11 mouse cellular contexts compared by ENCODE assay signal in genomic region chr9:32495643-32495997, GRCm38 (mm10). TPM values are rescaled to one million over a fixed set of nuclear protein-coding genes. Genes with fewer than 3 reads are reported as not detected.
DNase-seq lines count a peak whose midpoint lies in the region; ATAC-seq lines count a peak whose summit lies in the region.
"Had no signal": no experiment of that assay in that cellular context is flagged by ENCODE, and none has a peak within 500 bp of the region (broad histone marks: within the 10 kb centered on the region; RNA-seq: fewer than 3 reads in every experiment).

No protein-coding gene starts in this region.

- intact Hi-C loops in heart, postnatal 36 days (cut with DNase I), result loop anchor here (5.0 kb wide), 1 partner anchor 33 kb away; no protein-coding TSS in a partner anchor

- no peaks in the 10 kb centered on the region for H3K27me3 ChIP-seq in heart, embryonic 11.5 days (ENCODE audit: control insufficient read depth, insufficient read depth, low read length)
- H3K27me3 ChIP-seq in neural tube, embryonic 12.5 days (replicated peaks), result no peaks in the 10 kb centered on the region
- no peaks in the 10 kb centered on the region; the same call in 1 of the 2 replicates for H3K27me3 ChIP-seq in neural tube, embryonic 15.5 days (replicated peaks)
- H3K27me3 ChIP-seq in liver, embryonic 13.5 days, result no peaks in the 10 kb centered on the region

- H3K4me2 ChIP-seq in heart, embryonic 11.5 days, result peak overlapping the region; percentile 21; the same call in 1 of the 2 replicates
- peak overlapping the region; percentile 24; the same call in 1 of the 2 replicates for H3K4me2 ChIP-seq in neural tube, embryonic 12.5 days (replicated peaks)
- no peak overlapping the region for H3K4me2 ChIP-seq in neural tube, embryonic 15.5 days
- peak overlapping the region; percentile 24; the same call in 1 of the 2 replicates for H3K4me2 ChIP-seq in liver, embryonic 13.5 days

- H3K36me3 ChIP-seq in heart, embryonic 11.5 days (ENCODE audit: control insufficient read depth, insufficient read depth, low read length), result no peaks in the 10 kb centered on the region
- no peaks in the 10 kb centered on the region for H3K36me3 ChIP-seq in neural tube, embryonic 12.5 days
- H3K36me3 ChIP-seq in neural tube, embryonic 15.5 days, result no peaks in the 10 kb centered on the region
- H3K36me3 ChIP-seq in liver, embryonic 13.5 days, result no peaks in the 10 kb centered on the region

- 16% methylated on average over 7 of the region's 7 CpGs for WGBS in heart, embryonic 11.5 days (ENCODE audit: insufficient replicate concordance)
- 34% methylated on average over 7 of the region's 7 CpGs for WGBS in neural tube, embryonic 12.5 days
- WGBS in neural tube, embryonic 15.5 days, result 33% methylated on average over 7 of the region's 7 CpGs
- WGBS in liver, embryonic 13.5 days (ENCODE audit: insufficient replicate concordance), result 13% methylated on average over 7 of the region's 7 CpGs

- H3K4me3 ChIP-seq in heart, embryonic 11.5 days (ENCODE audit: low read depth, low read length), result no peak overlapping the region
- H3K4me3 ChIP-seq in neural tube, embryonic 12.5 days, result no peak overlapping the region
- no peak overlapping the region for H3K4me3 ChIP-seq in neural tube, embryonic 15.5 days (replicated peaks)
- H3K4me3 ChIP-seq in liver, embryonic 13.5 days (replicated peaks), result no peak overlapping the region
- H3K4me3 ChIP-seq: heart, adult 2 months had no signal

- no peaks in the 10 kb centered on the region for H3K9me3 ChIP-seq in heart, embryonic 11.5 days (replicated peaks; ENCODE audit: control insufficient read depth, low read length)
- H3K9me3 ChIP-seq in neural tube, embryonic 12.5 days, result no peaks in the 10 kb centered on the region
- H3K9me3 ChIP-seq in neural tube, embryonic 15.5 days (replicated peaks), result no peaks in the 10 kb centered on the region
- no peaks in the 10 kb centered on the region for H3K9me3 ChIP-seq in liver, embryonic 13.5 days (replicated peaks)

- no peak for DNase-seq in heart, postnatal 36 days
- no peak for DNase-seq in liver, embryonic 13.5 days
- no peak for DNase-seq in layer of hippocampus, postnatal 10 days (ENCODE audit: low spot score in 2 of 2)
- DNase-seq in kidney, adult 11 months, result no peak
- no peak for DNase-seq in urinary bladder, postnatal 10 days (ENCODE audit: low spot score)
- DNase-seq: cerebellum, adult 11-12 months; heart, adult 2 months; lung, postnatal 14 days had no signal

- H3K27ac ChIP-seq in heart, embryonic 11.5 days (ENCODE audit: low read depth, low read length), result peak overlapping the region; percentile 7; the same call in 1 of the 2 replicates
- H3K27ac ChIP-seq in neural tube, embryonic 12.5 days, result peak overlapping the region; percentile 8; the same call in 1 of the 2 replicates
- H3K27ac ChIP-seq in neural tube, embryonic 15.5 days (replicated peaks), result no peak overlapping the region
- no peak overlapping the region for H3K27ac ChIP-seq in liver, embryonic 13.5 days
- H3K27ac ChIP-seq: heart, adult 2 months had no signal

- no peak for ATAC-seq in heart, embryonic 11.5 days (replicated peaks; ENCODE audit: insufficient number of reproducible peaks, low FRiP score, low TSS enrichment)
- no peak for ATAC-seq in neural tube, embryonic 12.5 days (ENCODE audit: low FRiP score, low read depth)
- ATAC-seq in neural tube, embryonic 15.5 days (ENCODE audit: low FRiP score), result no peak
- peak; percentile 64 for ATAC-seq in liver, embryonic 13.5 days (ENCODE audit: low read depth)

- H3K4me1 ChIP-seq in heart, embryonic 11.5 days (ENCODE audit: control insufficient read depth, insufficient read depth, low read length), result 0 out of 2 replicates have a peak, but pooled peaks cover 7% of the 10 kb centered on the region
- peaks cover 10% of the 10 kb centered on the region; the same call in 1 of the 2 replicates for H3K4me1 ChIP-seq in neural tube, embryonic 12.5 days
- H3K4me1 ChIP-seq in neural tube, embryonic 15.5 days, result peaks cover 13% of the 10 kb centered on the region
- H3K4me1 ChIP-seq in liver, embryonic 13.5 days (replicated peaks), result peaks cover 26% of the 10 kb centered on the region

- H3K9ac ChIP-seq in heart, embryonic 11.5 days (ENCODE audit: low read depth, low read length), result no peak overlapping the region
- no peak overlapping the region for H3K9ac ChIP-seq in neural tube, embryonic 12.5 days
- no peak overlapping the region for H3K9ac ChIP-seq in neural tube, embryonic 15.5 days (replicated peaks)
- no peak overlapping the region for H3K9ac ChIP-seq in liver, embryonic 13.5 days

RNA-seq across cellular contexts. Expression of gene Fli1, which starts 47.0 kb away (rescaled TPM):
- 17.1 and 18.7 TPM in 2 replicates for polyA plus RNA-seq in heart, embryonic 11.5 days (2014; fragmentation: Nextera tagmentation; extraction: Ambion mirVana)
- total RNA-seq in heart, postnatal 36 days (2021), result 10 to 100 TPM; 28.2 to 28.8 TPM
- 15.4 and 18.6 TPM in 2 replicates for polyA plus RNA-seq in neural tube, embryonic 12.5 days (2016; fragmentation: Nextera tagmentation; extraction: Ambion mirVana)
- polyA plus RNA-seq in neural tube, embryonic 15.5 days (2015; fragmentation: Nextera tagmentation; extraction: Ambion mirVana), result 7.9 and 12.5 TPM in 2 replicates
- polyA plus RNA-seq in liver, embryonic 13.5 days (2015; fragmentation: Nextera tagmentation; extraction: Ambion mirVana), result 9.1 and 13.2 TPM in 2 replicates
- total RNA-seq in layer of hippocampus, postnatal 10 days (2021), result 10 to 100 TPM in 1 of 2 experiments, 1 to 10 TPM in 1; 7.7 to 10.2 TPM

Comparison
In these comparisons a context has a peak if more than half of its experiments do, and no peak if none do; other contexts are left out.
1. H3K27ac ChIP-seq: peak in heart, embryonic 11.5 days (single experiment) and neural tube, embryonic 12.5 days (single experiment); none in neural tube, embryonic 15.5 days (single experiment) and liver, embryonic 13.5 days (single experiment).